Mouse (Mus musculus) urinary bladder, adult 2 months (tissue): ENCODE results near the gene Adamts2. TPM values are rescaled to one million over a fixed set of nuclear protein-coding genes. Genes with fewer than 3 reads are reported as not detected.

Experiments used
- DNase-seq: peaks from one replicate; pipeline ENCODE4 v3.0.0; 2022; ENCODE audit warnings: low spot score
- polyA plus RNA-seq: library from polyadenylated mRNA; depleted of rRNA; stranded (reverse); fragments of >200 nt; gene quantifications from 2 replicates; pipeline ENCODE4 v1.2.3, GENCODE M21; 2012; rRNA removed

The Adamts2 gene
- polyA plus RNA-seq, 1 experiment, result 30.9 TPM

GRCm38 (mm10) chr11:50847047-50847446 lies 245.2 kb downstream of the Adamts2 start:
- no peak for DNase-seq

- DNase-seq, result no peak
Observed at GRCm38 (mm10) chr11:50848520-50849137, 246.7 kb downstream of the Adamts2 start.

- DNase-seq, result no peak
Observed at GRCm38 (mm10) chr11:50849310-50849709, 247.4 kb downstream of the Adamts2 start.

- no peak for DNase-seq
Observed at GRCm38 (mm10) chr11:50850177-50850735, 248.4 kb downstream of the Adamts2 start, which contains the start of gene Grm6. Gene Grm6 (plus strand): TSS chr11:50850685.

GRCm38 (mm10) chr11:50850989-50851601 lies 249.2 kb downstream of the Adamts2 start:
- DNase-seq, result no peak

Other genes starting within 250 kb of the Adamts2 start
- gene Cby3, start 247.6 kb upstream of the Adamts2 start, polyA plus RNA-seq, result 0.12 and 0.25 TPM in 2 replicates
- gene Hnrnph1, start 225.1 kb upstream of the Adamts2 start, polyA plus RNA-seq, result 251 and 299 TPM in 2 replicates
- 27.2 and 29.3 TPM in 2 replicates for gene Rufy1, start 171.0 kb upstream of the Adamts2 start, polyA plus RNA-seq
- 7.4 and 9.6 TPM in 2 replicates for gene Zfp354c, start 225.6 kb downstream of the Adamts2 start, polyA plus RNA-seq
- 0.88 and 1.3 TPM in 2 replicates for gene Zfp879, start 239.5 kb downstream of the Adamts2 start, polyA plus RNA-seq
- gene Grm6, start 248.6 kb downstream of the Adamts2 start, polyA plus RNA-seq, result not detected in 2 replicates